Mouse (Mus musculus): ENCODE measurements around the gene Peg12.
A peak's percentile ranks its signal among the peaks of the same experiment; 100 is the strongest.

The Peg12 gene

GRCm38 (mm10) chr7:62463878-62464755, at the start of gene Peg12:
Peg12 (minus strand) TSS chr7:62464510.
- DNase-seq = peak; percentile 8

- DNase-seq = no peak
Observed at GRCm38 (mm10) chr7:62486139-62486538, 21.8 kb upstream of the Peg12 start.

- no peak for DNase-seq
Observed at GRCm38 (mm10) chr7:62463007-62463877, 1.1 kb downstream of the Peg12 start.

GRCm38 (mm10) chr7:62462229-62463006, 1.9 kb downstream of the Peg12 start:
- no peak for DNase-seq

GRCm38 (mm10) chr7:62452353-62452752, 12.0 kb downstream of the Peg12 start:
- DNase-seq = no peak

GRCm38 (mm10) chr7:62445431-62446165, 18.7 kb downstream of the Peg12 start:
- DNase-seq = no peak

GRCm38 (mm10) chr7:62436394-62436793, 27.9 kb downstream of the Peg12 start:
- no peak for DNase-seq

GRCm38 (mm10) chr7:62433243-62433642, 31.1 kb downstream of the Peg12 start:
- no peak for DNase-seq

GRCm38 (mm10) chr7:62428337-62428736, 36.0 kb downstream of the Peg12 start:
- DNase-seq = no peak

GRCm38 (mm10) chr7:62423210-62423609, 41.1 kb downstream of the Peg12 start:
- DNase-seq = no peak

- no peak for DNase-seq
Observed at GRCm38 (mm10) chr7:62420566-62420965, 43.7 kb downstream of the Peg12 start.

GRCm38 (mm10) chr7:62419493-62420360, 44.6 kb downstream of the Peg12 start, which contains the start of gene Mkrn3:
Mkrn3 (minus strand) TSS chr7:62420139.
- peak; percentile 11 for DNase-seq

- DNase-seq = no peak
Observed at GRCm38 (mm10) chr7:62419105-62419492, 45.2 kb downstream of the Peg12 start.

GRCm38 (mm10) chr7:62418346-62418745, 46.0 kb downstream of the Peg12 start:
- DNase-seq = no peak

- no peak for DNase-seq
Observed at GRCm38 (mm10) chr7:62416173-62416572, 48.1 kb downstream of the Peg12 start.

- DNase-seq = no peak
Observed at GRCm38 (mm10) chr7:62415222-62415621, 49.1 kb downstream of the Peg12 start.

Measured in cerebellum, adult 8-10 months (tissue).